8 mouse cellular contexts compared by ENCODE assay signal in the genomic region with DNA sequence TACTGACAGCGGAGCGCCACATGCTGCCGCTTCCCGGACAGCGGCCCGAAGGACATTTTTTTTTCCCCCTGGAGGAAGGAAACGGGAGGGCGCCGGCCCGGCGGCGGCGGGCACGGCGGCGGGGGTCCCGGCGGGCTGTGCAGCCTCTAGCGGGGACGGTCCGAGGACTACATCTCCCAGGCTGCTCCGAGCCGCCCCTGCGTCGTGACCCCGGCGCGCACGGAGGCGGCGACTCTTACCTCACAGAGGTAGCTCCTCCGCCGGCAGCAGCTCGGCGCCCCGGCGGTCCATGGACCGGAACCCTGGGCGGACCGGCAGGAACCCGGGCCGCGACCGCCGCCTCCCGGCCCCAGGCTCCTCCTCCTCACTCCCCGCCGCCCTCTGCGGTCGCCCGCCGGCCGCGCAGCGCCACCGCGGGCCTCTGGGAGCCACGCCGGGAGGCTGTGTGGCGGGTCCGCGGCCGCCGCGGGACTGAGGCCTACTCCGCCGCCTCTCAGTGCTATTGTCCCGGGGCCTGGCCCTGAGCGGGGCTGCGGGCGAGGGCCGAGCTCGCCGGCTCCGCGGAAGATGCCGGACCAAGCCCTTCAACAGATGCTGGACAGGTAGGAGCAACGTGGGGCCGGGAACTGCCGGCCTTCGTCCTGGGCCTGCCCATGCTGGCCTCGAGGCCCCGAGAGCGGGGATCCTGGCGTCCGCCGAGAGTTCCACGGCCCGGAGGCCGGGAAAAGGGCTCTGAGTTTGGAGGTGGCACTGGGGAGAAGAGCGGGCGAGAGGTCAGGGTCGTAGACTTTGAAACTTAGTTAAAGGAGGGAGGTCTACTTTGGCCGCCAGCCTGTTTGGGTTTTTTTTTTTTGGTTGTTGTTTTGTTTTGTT. TPM values are rescaled to one million over a fixed set of nuclear protein-coding genes. Genes with fewer than 3 reads are reported as not detected.
DNase-seq lines count a peak whose midpoint lies in the region; ATAC-seq and TF ChIP-seq lines count a peak whose summit lies in the region.

Gene March5, plus strand, starts transcription at position 241 of the 873 bp plus-strand sequence.

- TF ChIP-seq POLR2A in small intestine, adult 2 months (IDR thresholded peaks at IDR 0.05; ENCODE audit: low read depth, low read length), result peak; percentile 64

- peak within 1 kb of the TSS; percentile 100 for H3K4me3 ChIP-seq in embryonic facial prominence, embryonic 11.5 days (ENCODE audit: low read depth, low read length)
- H3K4me3 ChIP-seq in limb, embryonic 10.5 days, result peak within 1 kb of the TSS; percentile 81
- peak within 1 kb of the TSS; percentile 78 for H3K4me3 ChIP-seq in midbrain, embryonic 12.5 days
- peak within 1 kb of the TSS; percentile 68 for H3K4me3 ChIP-seq in small intestine, adult 2 months (ENCODE audit: low read depth, low read length)

- H3K27ac ChIP-seq in embryonic facial prominence, embryonic 11.5 days (replicated peaks; ENCODE audit: low read depth, low read length), result peak within 1 kb of the TSS; percentile 85
- H3K27ac ChIP-seq in limb, embryonic 10.5 days, result peak within 1 kb of the TSS; percentile 96
- H3K27ac ChIP-seq in midbrain, embryonic 12.5 days (replicated peaks), result peak within 1 kb of the TSS; percentile 87
- peak within 1 kb of the TSS; percentile 95 for H3K27ac ChIP-seq in small intestine, adult 2 months (ENCODE audit: insufficient read depth, low read depth, low read length)

- TF ChIP-seq CTCF in small intestine, adult 2 months (IDR thresholded peaks at IDR 0.05; ENCODE audit: extremely low read depth, insufficient read length, insufficient replicate concordance, low read depth, low read length), result no peak

- WGBS in embryonic facial prominence, embryonic 11.5 days, result under 1% methylated on average over 86 of the region's 94 CpGs
- under 1% methylated on average over 87 of the region's 94 CpGs for WGBS in limb, embryonic 10.5 days
- under 1% methylated on average over 93 of the region's 94 CpGs for WGBS in midbrain, embryonic 12.5 days
- under 1% methylated on average over 93 of the region's 94 CpGs for WGBS in small intestine, adult 2 months

- peak; percentile 98 for ATAC-seq in embryonic facial prominence, embryonic 11.5 days (replicated peaks; ENCODE audit: insufficient number of reproducible peaks, low FRiP score, low TSS enrichment, low read depth)
- ATAC-seq in midbrain, embryonic 12.5 days (ENCODE audit: low FRiP score, low read depth), result peak; percentile 99

- H3K4me1 ChIP-seq in embryonic facial prominence, embryonic 11.5 days (ENCODE audit: control insufficient read depth, insufficient read depth, low read length), result no peaks in the 10 kb centered on the region
- H3K4me1 ChIP-seq in limb, embryonic 10.5 days, result peaks cover 15% of the 10 kb centered on the region
- peaks cover 16% of the 10 kb centered on the region for H3K4me1 ChIP-seq in midbrain, embryonic 12.5 days
- H3K4me1 ChIP-seq in small intestine, adult 2 months (ENCODE audit: control insufficient read depth, insufficient read depth, insufficient read length, low read length), result peaks cover 6% of the 10 kb centered on the region; the same call in 1 of the 2 replicates

- peak within 1 kb of the TSS; percentile 72 for H3K4me2 ChIP-seq in embryonic facial prominence, embryonic 11.5 days (ENCODE audit: low read depth, low read length)
- peak within 1 kb of the TSS; percentile 91 for H3K4me2 ChIP-seq in midbrain, embryonic 12.5 days (replicated peaks)

- peak; percentile 89 for DNase-seq in 3134 (ENCODE audit: extremely low read depth, insufficient read length, low spot score)
- peak; percentile 90 for DNase-seq in adrenal gland, postnatal 25 days
- peak; percentile 91 for DNase-seq in embryonic facial prominence, embryonic 11.5 days (ENCODE audit: low spot score)
- DNase-seq in heart, adult 11 months, result peak; percentile 99
- DNase-seq in kidney, adult 18-20 months, result peak; percentile 91
- peak; percentile 90 for DNase-seq in limb, embryonic 10.5 days (ENCODE audit: low spot score)

- no peaks in the 10 kb centered on the region for H3K9me3 ChIP-seq in embryonic facial prominence, embryonic 11.5 days (replicated peaks; ENCODE audit: control insufficient read depth, low read length)
- no peaks in the 10 kb centered on the region for H3K9me3 ChIP-seq in limb, embryonic 10.5 days (replicated peaks)
- H3K9me3 ChIP-seq in midbrain, embryonic 12.5 days, result no peaks in the 10 kb centered on the region

- H3K9ac ChIP-seq in embryonic facial prominence, embryonic 11.5 days (replicated peaks; ENCODE audit: low read length), result peak within 1 kb of the TSS; percentile 98
- peak within 1 kb of the TSS; percentile 95 for H3K9ac ChIP-seq in midbrain, embryonic 12.5 days (replicated peaks)

- no peaks in the 10 kb centered on the region; the same call in none of the 2 replicates for H3K36me3 ChIP-seq in embryonic facial prominence, embryonic 11.5 days (replicated peaks; ENCODE audit: control insufficient read depth, insufficient read depth, low read depth, low read length)
- H3K36me3 ChIP-seq in limb, embryonic 10.5 days, result peaks cover 33% of the 10 kb centered on the region
- H3K36me3 ChIP-seq in midbrain, embryonic 12.5 days, result peaks cover 22% of the 10 kb centered on the region
- peaks cover 13% of the 10 kb centered on the region for H3K36me3 ChIP-seq in small intestine, adult 2 months (ENCODE audit: control insufficient read depth, insufficient read depth, low read length)

- no peaks in the 10 kb centered on the region for H3K27me3 ChIP-seq in embryonic facial prominence, embryonic 11.5 days (ENCODE audit: control insufficient read depth, insufficient read depth, low read length)
- H3K27me3 ChIP-seq in limb, embryonic 10.5 days (ENCODE audit: low read depth, poor library complexity, severe bottlenecking), result no peaks in the 10 kb centered on the region
- no peaks in the 10 kb centered on the region; the same call in 1 of the 2 replicates for H3K27me3 ChIP-seq in midbrain, embryonic 12.5 days
- H3K27me3 ChIP-seq in small intestine, adult 2 months (ENCODE audit: control insufficient read depth, insufficient read depth, low read length), result no peaks in the 10 kb centered on the region

RNA-seq across cellular contexts. Expression of gene March5, which starts in this region (rescaled TPM):
- total RNA-seq in adrenal gland, postnatal 25 days (2021), result 98.8 and 117 TPM in 2 replicates
- 173 and 175 TPM in 2 replicates for polyA plus RNA-seq in embryonic facial prominence, embryonic 11.5 days (2014; fragmentation: Nextera tagmentation; extraction: Ambion mirVana)
- polyA plus RNA-seq in limb, embryonic 10.5 days (2016; fragmentation: Nextera tagmentation; extraction: Ambion mirVana), result 128 and 130 TPM in 2 replicates
- 150 and 161 TPM in 2 replicates for polyA plus RNA-seq in midbrain, embryonic 12.5 days (2016; fragmentation: Nextera tagmentation; extraction: Ambion mirVana)
- polyA plus RNA-seq in small intestine, adult 2 months (2012; rRNA removed), result 15.6 and 25.4 TPM in 2 replicates

Comparison
In these comparisons a context has a peak if more than half of its experiments do, and no peak if none do; other contexts are left out.
1. Peak in every context shown above with its lines: DNase-seq, ATAC-seq, H3K4me3 ChIP-seq and H3K27ac ChIP-seq.